Mouse (Mus musculus) ES-Bruce4 (cell line): ENCODE measurements around the gene Ints7.

ENCODE experiments used
- CTCF ChIP-seq: IDR thresholded peaks from one replicate; pipeline ENCODE4 v1.8.1; 2011; ENCODE audit warnings: low read depth, low read length
- EP300 ChIP-seq: IDR thresholded peaks from 2 replicates; pipeline ENCODE4 v1.6.1; 2011; ENCODE audit warnings: low read depth, low read length; ENCODE audit not compliant: insufficient read depth
- POLR2A ChIP-seq: IDR thresholded peaks from one replicate; pipeline ENCODE4 v1.8.1; 2011; ENCODE audit warnings: low read length; ENCODE audit not compliant: insufficient read depth

- TF ChIP-seq POLR2A: no peak
- TF ChIP-seq CTCF: no peak
- no peak for TF ChIP-seq EP300
Measured at GRCm38 (mm10) chr1:191569625-191570024, 5.8 kb upstream of the Ints7 start.
